Mouse (Mus musculus) urinary bladder, adult 2 months (tissue): ENCODE data around the gene Ptprg. TPM values are rescaled to one million over a fixed set of nuclear protein-coding genes. Genes with fewer than 3 reads are reported as not detected.
"Not testable (repeated sequence)": the region's sequence is repeated elsewhere in the genome, so short reads cannot be mapped to it uniquely, and the experiment has no call there.

ENCODE experiments used
- DNase-seq: peaks from one replicate; pipeline ENCODE4 v3.0.0; 2022; ENCODE audit warnings: low spot score
- polyA plus RNA-seq: library from polyadenylated mRNA; depleted of rRNA; stranded (reverse); fragments of >200 nt; gene quantifications from 2 replicates; pipeline ENCODE4 v1.2.3, GENCODE M21; 2012; rRNA removed

Gene Ptprg
- polyA plus RNA-seq, 1 experiment = 11.6 TPM

GRCm38 (mm10) chr14:12199956-12200950, 646.9 kb downstream of the Ptprg start:
- DNase-seq = no peak

- DNase-seq = no peak
These were observed 648.9 kb downstream of the Ptprg start for GRCm38 (mm10) chr14:12202214-12202613.

GRCm38 (mm10) chr14:12203081-12203480, 649.7 kb downstream of the Ptprg start:
- no peak for DNase-seq

GRCm38 (mm10) chr14:12206138-12206537, 652.8 kb downstream of the Ptprg start:
- DNase-seq = no peak

DNA sequence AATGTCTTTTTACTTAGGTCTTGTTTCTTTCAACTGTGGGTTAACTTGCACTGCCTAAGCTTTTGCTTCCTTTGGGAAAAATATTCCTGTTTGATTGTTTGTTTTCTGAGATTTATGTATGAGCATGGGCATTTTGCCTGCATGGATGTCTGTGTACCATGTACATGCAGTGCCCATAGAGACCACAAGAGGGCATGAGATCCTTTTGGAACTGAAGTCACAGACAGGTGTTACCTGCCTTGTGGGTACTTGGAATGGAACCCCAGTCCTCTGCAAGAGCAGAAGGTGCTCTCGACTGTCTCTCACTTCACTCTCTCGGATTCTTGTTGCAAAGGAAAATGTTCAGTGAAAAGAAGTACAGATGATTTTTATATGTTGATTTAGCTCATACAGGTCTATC, 655.2 kb downstream of the Ptprg start:
- DNase-seq = no peak

DNA sequence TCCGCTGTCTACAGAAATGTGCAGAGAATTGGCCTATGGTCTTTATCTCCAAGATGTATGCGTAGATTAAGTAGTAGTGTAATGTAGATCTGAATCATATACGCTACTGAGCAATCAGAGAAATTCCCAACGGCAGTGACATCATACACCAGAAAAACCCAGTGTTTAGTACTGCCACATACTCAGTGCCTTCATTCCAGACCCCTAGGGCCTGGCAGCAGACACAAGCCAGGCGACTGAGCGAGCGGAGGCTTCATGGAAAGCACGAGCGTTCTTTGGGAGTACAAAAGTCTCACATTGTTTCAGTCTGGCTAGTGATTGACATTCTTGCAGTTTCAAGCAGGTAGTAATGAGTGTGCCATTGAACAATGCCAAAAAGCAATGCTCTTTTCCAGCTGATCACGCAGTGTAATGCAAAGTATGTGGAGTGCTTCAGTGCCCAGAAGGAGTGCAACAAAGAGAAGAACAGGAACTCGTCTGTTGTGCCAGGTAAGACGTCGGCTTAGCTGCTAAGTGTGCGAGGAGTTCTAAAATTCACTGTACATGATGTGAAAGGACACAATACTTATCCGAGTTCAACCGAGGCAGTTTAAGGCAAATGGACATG, 665.3 kb downstream of the Ptprg start:
- no peak for DNase-seq

GRCm38 (mm10) chr14:12219877-12220276, 666.5 kb downstream of the Ptprg start:
- DNase-seq = no peak

GRCm38 (mm10) chr14:12220540-12220939, 667.2 kb downstream of the Ptprg start:
- no peak for DNase-seq

DNA sequence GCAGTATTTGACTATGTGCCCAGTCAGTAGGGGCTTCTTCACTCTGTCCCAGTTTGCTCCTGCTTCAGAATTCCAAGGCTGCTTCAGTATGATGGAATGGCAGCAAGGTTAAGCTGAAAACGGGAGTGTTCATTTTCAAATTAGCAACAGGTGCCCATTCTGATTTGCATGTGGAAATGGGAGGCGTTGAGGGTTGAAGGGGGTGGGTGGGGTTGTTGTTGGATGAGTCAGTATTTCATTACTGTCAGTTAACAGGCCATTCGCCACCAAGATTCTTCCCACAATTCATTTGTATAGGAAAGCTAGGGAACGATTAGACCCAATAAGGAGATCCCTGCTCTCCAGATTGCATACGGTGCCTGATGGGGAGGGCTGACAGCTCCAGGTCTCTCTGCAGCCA, 668.2 kb downstream of the Ptprg start:
- no peak for DNase-seq

- no peak for DNase-seq
These were observed 690.4 kb downstream of the Ptprg start for GRCm38 (mm10) chr14:12243726-12244125.

- DNase-seq = no peak
These were observed 722.7 kb downstream of the Ptprg start for GRCm38 (mm10) chr14:12276031-12276430.

DNA sequence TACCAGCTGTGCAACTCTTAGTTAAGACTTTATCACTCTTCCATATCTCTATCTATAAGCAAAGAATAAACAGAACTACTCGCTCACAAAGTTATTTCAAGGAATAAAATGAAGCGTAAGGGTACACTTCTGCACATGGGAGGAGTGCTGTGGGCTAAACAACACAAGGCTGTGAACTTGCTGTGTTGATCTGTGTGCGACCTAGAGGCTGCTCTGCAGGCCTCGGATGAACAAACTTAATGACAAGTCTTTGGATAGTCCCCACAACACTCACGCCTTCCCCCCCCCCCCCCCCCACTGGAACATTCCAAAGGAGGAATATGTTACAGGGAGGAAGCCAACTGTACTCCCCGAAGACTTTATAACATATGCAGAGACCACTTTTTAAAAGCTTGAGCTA, 730.3 kb downstream of the Ptprg start, which contains the start of gene Gm49355:
Gene Gm49355, plus strand, starts transcription at position 336 of the 400 bp plus-strand sequence.
- DNase-seq = no peak

DNA sequence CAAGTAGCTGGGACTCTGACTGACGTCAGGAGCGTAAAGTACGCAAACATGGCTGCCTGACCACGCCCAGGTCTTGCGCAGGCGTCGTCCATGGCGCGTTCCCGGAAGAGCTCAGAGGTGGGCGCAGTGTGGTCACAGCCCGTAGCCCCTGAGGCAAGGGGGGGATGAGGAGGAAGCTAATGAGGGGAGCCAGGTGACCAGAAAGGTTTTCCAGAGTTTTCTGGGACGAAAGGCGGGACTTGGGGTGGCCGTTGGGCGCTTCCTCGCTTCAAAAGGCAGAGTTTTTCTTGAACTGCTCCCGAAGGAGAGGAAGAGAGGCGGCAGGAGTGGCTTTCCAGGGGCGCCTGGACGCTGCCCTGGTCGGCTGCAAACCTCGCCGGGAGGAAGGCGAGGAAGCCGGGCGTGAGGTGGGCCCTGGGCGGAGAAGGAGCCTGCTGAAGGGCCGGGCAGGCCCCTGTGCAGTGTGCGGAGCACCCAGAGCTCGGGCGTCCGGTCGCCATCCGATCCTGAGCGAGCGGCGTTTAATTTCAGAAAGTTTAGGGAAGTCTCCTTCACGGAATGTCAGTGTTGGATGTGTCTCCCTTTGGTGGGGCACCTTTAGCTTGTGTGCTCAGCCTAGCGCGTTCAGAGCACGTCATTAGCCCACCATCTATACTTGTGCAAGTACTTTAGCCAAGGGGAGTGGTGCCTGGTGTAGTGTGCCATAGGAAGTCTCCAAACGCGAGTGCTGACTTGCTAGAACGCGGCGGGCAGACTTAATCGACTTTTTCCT, 731.0 kb downstream of the Ptprg start, which contains the start of gene 3830406C13Rik:
Gene 3830406C13Rik, plus strand, starts transcription at position 33 of the 772 bp plus-strand sequence.
- peak; percentile 70 for DNase-seq

- not testable (repeated sequence) for DNase-seq
These were observed 736.4 kb downstream of the Ptprg start for GRCm38 (mm10) chr14:12289747-12290146.

Other genes starting within 250 kb of the Ptprg start
- 0.44 and 0.47 TPM in 2 replicates for gene Gm3839, start 196.8 kb upstream of the Ptprg start, polyA plus RNA-seq